Mouse (Mus musculus) embryonic facial prominence, embryonic 11.5 days (tissue): ENCODE measurements around the gene Dyrk3. TPM values are rescaled to one million over a fixed set of nuclear protein-coding genes. Genes with fewer than 3 reads are reported as not detected.

Source experiments
- ATAC-seq: fragments of 200-750 bp; cut with Nextera tagmentation; replicated peaks from 2 replicates; pipeline ENCODE4 v1.8.0; 2017; ENCODE audit warnings: low read depth; ENCODE audit not compliant: insufficient number of reproducible peaks, low FRiP score, low TSS enrichment
- DNase-seq: peaks from one replicate; pipeline ENCODE4 v3.0.0-alpha.2; 2015; ENCODE audit warnings: low spot score
- H3K27ac ChIP-seq: fragments of 300-500 bp; sonication (generic); replicated peaks from 2 replicates; pipeline ENCODE4 v1.5.1; 2014; ENCODE audit warnings: mild to moderate bottlenecking, low read depth, low read length, control low read depth
- H3K27me3 ChIP-seq: fragments of 300-500 bp; sonication (generic); 2 replicates; pipeline ENCODE4 v1.6.1; 2014; ENCODE audit warnings: mild to moderate bottlenecking, low read length, moderate library complexity, mixed read lengths; ENCODE audit not compliant: control insufficient read depth, insufficient read depth
- H3K36me3 ChIP-seq: fragments of 300-500 bp; sonication (generic); replicated peaks from 2 replicates; pipeline ENCODE4 v1.6.1; 2014; ENCODE audit warnings: low read depth, mild to moderate bottlenecking, low read length, moderate library complexity, mixed read lengths; ENCODE audit not compliant: control insufficient read depth, insufficient read depth
- H3K4me1 ChIP-seq: fragments of 300-500 bp; sonication (generic); 2 replicates; pipeline ENCODE4 v1.6.1; 2014; ENCODE audit warnings: low read length, mixed read lengths; ENCODE audit not compliant: control insufficient read depth, insufficient read depth
- H3K4me2 ChIP-seq: fragments of 300-500 bp; sonication (generic); 2 replicates; pipeline ENCODE4 v1.6.1; 2014; ENCODE audit warnings: low read depth, mild to moderate bottlenecking, control low read depth, low read length, moderate library complexity
- H3K4me3 ChIP-seq: fragments of 300-500 bp; sonication (generic); 2 replicates; pipeline ENCODE4 v1.5.1; 2014; ENCODE audit warnings: low read depth, low read length, control low read depth
- H3K9ac ChIP-seq: fragments of 300-500 bp; sonication (generic); replicated peaks from 2 replicates; pipeline ENCODE4 v1.6.1; 2014; ENCODE audit warnings: mild to moderate bottlenecking, control low read depth, low read length
- H3K9me3 ChIP-seq: fragments of 300-500 bp; sonication (generic); replicated peaks from 2 replicates; pipeline ENCODE4 v1.6.1; 2016; ENCODE audit warnings: mild to moderate bottlenecking, low read length, inconsistent platforms, mixed read lengths; ENCODE audit not compliant: control insufficient read depth
- WGBS: fragments of 180-500 bp; shearing (Covaris S2); extraction: QIAGEN DNeasy Blood & Tissue Kit; methylation state at CpG from one replicate; pipeline ENCODE4 v1.1.7; 2014; 5-methylcytosine and 5-hydroxymethylcytosine counted together
- polyA plus RNA-seq: library from polyadenylated mRNA; unstranded; fragments of >200 nt; fragmentation: Nextera tagmentation; extraction: Ambion mirVana; gene quantifications from 2 replicates; pipeline ENCODE4 v1.2.1, GENCODE M21; 2014

Dyrk3 gene
- polyA plus RNA-seq = 6.5 and 7.3 TPM in 2 replicates

GRCm38 (mm10) chr1:131138191-131139016, at the start of gene Dyrk3:
TSS of gene Dyrk3 (minus strand) at chr1:131138340.
- 7% methylated on average over 49 of the region's 49 CpGs for WGBS
- no peaks in the 10 kb centered on the region for H3K4me1 ChIP-seq
- peak; percentile 95 for DNase-seq
- H3K9ac ChIP-seq = peak within 1 kb of the TSS; percentile 55
- H3K4me3 ChIP-seq = peak within 1 kb of the TSS; percentile 68
- no peaks in the 10 kb centered on the region for H3K27me3 ChIP-seq
- H3K4me2 ChIP-seq = peak within 1 kb of the TSS; percentile 62
- ATAC-seq = peak; percentile 93
- no peaks in the 10 kb centered on the region for H3K9me3 ChIP-seq
- peak within 1 kb of the TSS; percentile 70 for H3K27ac ChIP-seq
- no peaks in the 10 kb centered on the region for H3K36me3 ChIP-seq

GRCm38 (mm10) chr1:131187856-131188255, 49.7 kb upstream of the Dyrk3 start:
- Histone ChIP-seq H3K36me3 (no peaks in the 10 kb centered on the region), H3K27me3 (no peaks in the 10 kb centered on the region), H3K4me3 (no peak overlapping the region), H3K4me1 (no peaks in the 10 kb centered on the region), H3K27ac (no peak overlapping the region), H3K4me2 (no peak overlapping the region), H3K9ac (no peak overlapping the region), H3K9me3 (no peaks in the 10 kb centered on the region)
- DNase-seq (no peak), ATAC-seq (no peak)
- 87% methylated on average over 5 of the region's 5 CpGs for WGBS

GRCm38 (mm10) chr1:131186995-131187394, 48.9 kb upstream of the Dyrk3 start:
- Histone ChIP-seq H3K27ac (no peak overlapping the region), H3K4me1 (no peaks in the 10 kb centered on the region), H3K4me3 (no peak overlapping the region), H3K36me3 (no peaks in the 10 kb centered on the region), H3K27me3 (no peaks in the 10 kb centered on the region), H3K9me3 (no peaks in the 10 kb centered on the region), H3K4me2 (no peak overlapping the region), H3K9ac (no peak overlapping the region)
- DNase-seq (no peak), ATAC-seq (no peak)
- 81% methylated on average over 6 of the region's 6 CpGs for WGBS

GRCm38 (mm10) chr1:131185821-131186506, 47.8 kb upstream of the Dyrk3 start:
- Histone ChIP-seq H3K4me1 (no peaks in the 10 kb centered on the region), H3K4me2 (no peak overlapping the region), H3K36me3 (no peaks in the 10 kb centered on the region), H3K27ac (no peak overlapping the region), H3K9ac (no peak overlapping the region), H3K27me3 (no peaks in the 10 kb centered on the region), H3K9me3 (no peaks in the 10 kb centered on the region), H3K4me3 (no peak overlapping the region)
- DNase-seq = no peak
- 83% methylated on average over 13 of the region's 13 CpGs for WGBS
- ATAC-seq = no peak

- Histone ChIP-seq H3K9me3 (no peaks in the 10 kb centered on the region), H3K4me1 (no peaks in the 10 kb centered on the region), H3K4me3 (no peak overlapping the region), H3K27me3 (no peaks in the 10 kb centered on the region), H3K9ac (no peak overlapping the region), H3K27ac (no peak overlapping the region), H3K4me2 (no peak overlapping the region), H3K36me3 (no peaks in the 10 kb centered on the region)
- DNase-seq (no peak), ATAC-seq (no peak)
- 82% methylated on average over 8 of the region's 8 CpGs for WGBS
Observed at GRCm38 (mm10) chr1:131184956-131185660, 47.0 kb upstream of the Dyrk3 start.

GRCm38 (mm10) chr1:131184253-131184955, 46.3 kb upstream of the Dyrk3 start:
- Histone ChIP-seq H3K9ac (no peak overlapping the region), H3K36me3 (no peaks in the 10 kb centered on the region; the same call in 1 of the 2 replicates), H3K4me3 (no peak overlapping the region), H3K9me3 (no peaks in the 10 kb centered on the region), H3K4me2 (no peak overlapping the region), H3K27ac (no peak overlapping the region), H3K27me3 (no peaks in the 10 kb centered on the region), H3K4me1 (no peaks in the 10 kb centered on the region)
- 84% methylated on average over 9 of the region's 9 CpGs for WGBS
- ATAC-seq (no peak), DNase-seq (no peak)

GRCm38 (mm10) chr1:131183201-131183600, 45.1 kb upstream of the Dyrk3 start:
- 86% methylated on average over 7 of the region's 7 CpGs for WGBS
- DNase-seq (no peak), ATAC-seq (no peak)
- no peaks in the 10 kb centered on the region for H3K4me1 ChIP-seq
- H3K4me3 ChIP-seq = no peak overlapping the region
- H3K27ac ChIP-seq = no peak overlapping the region
- no peak overlapping the region for H3K4me2 ChIP-seq
- no peaks in the 10 kb centered on the region for H3K9me3 ChIP-seq
- H3K36me3 ChIP-seq = no peaks in the 10 kb centered on the region; the same call in 1 of the 2 replicates
- H3K9ac ChIP-seq = no peak overlapping the region
- no peaks in the 10 kb centered on the region for H3K27me3 ChIP-seq
